Mouse (Mus musculus) lung, embryonic 16.5 days (tissue): ENCODE measurements around the gene Cd300lb. TPM values are rescaled to one million over a fixed set of nuclear protein-coding genes. Genes with fewer than 3 reads are reported as not detected.

Source experiments
- ATAC-seq: fragments of 200-750 bp; cut with Nextera tagmentation; 2 replicates; pipeline ENCODE4 v1.8.0; 2017; ENCODE audit warnings: low read depth, mild to moderate bottlenecking, moderate library complexity
- H3K27ac ChIP-seq: fragments of 300-500 bp; sonication (generic); 2 replicates; pipeline ENCODE4 v1.5.1; 2014; ENCODE audit warnings: mild to moderate bottlenecking, control low read depth, low read length
- H3K27me3 ChIP-seq: fragments of 300-500 bp; sonication (generic); 2 replicates; pipeline ENCODE4 v1.6.1; 2014; ENCODE audit warnings: low read depth, low read length, mixed read lengths; ENCODE audit not compliant: control insufficient read depth, insufficient read depth
- H3K36me3 ChIP-seq: fragments of 300-500 bp; sonication (generic); 2 replicates; pipeline ENCODE4 v1.6.1; 2014; ENCODE audit warnings: low read length; ENCODE audit not compliant: control insufficient read depth, insufficient read depth
- H3K4me1 ChIP-seq: fragments of 300-500 bp; sonication (generic); replicated peaks from 2 replicates; pipeline ENCODE4 v1.6.1; 2014; ENCODE audit warnings: low read length, mixed read lengths; ENCODE audit not compliant: control insufficient read depth, insufficient read depth
- H3K4me2 ChIP-seq: fragments of 300-500 bp; sonication (generic); 2 replicates; pipeline ENCODE4 v1.6.1; 2014; ENCODE audit warnings: low read depth, low read length, control low read depth
- H3K4me3 ChIP-seq: fragments of 300-500 bp; sonication (generic); 2 replicates; pipeline ENCODE4 v1.5.1; 2014; ENCODE audit warnings: mild to moderate bottlenecking, low read length, control low read depth
- H3K9ac ChIP-seq: fragments of 300-500 bp; sonication (generic); 2 replicates; pipeline ENCODE4 v1.6.1; 2014; ENCODE audit warnings: low read length, control low read depth
- H3K9me3 ChIP-seq: fragments of 300-500 bp; sonication (generic); 2 replicates; pipeline ENCODE4 v1.6.1; 2016; ENCODE audit warnings: low read length; ENCODE audit not compliant: control insufficient read depth
- WGBS: fragments of 180-500 bp; shearing (Covaris S2); extraction: QIAGEN DNeasy Blood & Tissue Kit; methylation state at CpG from one replicate; pipeline ENCODE4 v1.1.7; 2014; 5-methylcytosine and 5-hydroxymethylcytosine counted together
- polyA plus RNA-seq: library from polyadenylated mRNA; unstranded; fragments of >200 nt; fragmentation: Nextera tagmentation; extraction: Ambion mirVana; gene quantifications from 2 replicates; pipeline ENCODE4 v1.2.1, GENCODE M21; 2015

Gene Cd300lb
- polyA plus RNA-seq: 0.47 and 0.53 TPM in 2 replicates

- ATAC-seq: no peak
- Histone ChIP-seq H3K4me3 (no peak within 1 kb of the TSS), H3K9me3 (no peaks in the 10 kb centered on the region), H3K4me2 (no peak within 1 kb of the TSS), H3K27me3 (no peaks in the 10 kb centered on the region), H3K9ac (no peak within 1 kb of the TSS), H3K27ac (no peak within 1 kb of the TSS), H3K4me1 (no peaks in the 10 kb centered on the region), H3K36me3 (no peaks in the 10 kb centered on the region)
- 45% methylated on average over 6 of the region's 6 CpGs for WGBS
These were observed at the start of gene Cd300lb for GRCm38 (mm10) chr11:114934144-114934543. Cd300lb (minus strand) TSS chr11:114934386.

DNA sequence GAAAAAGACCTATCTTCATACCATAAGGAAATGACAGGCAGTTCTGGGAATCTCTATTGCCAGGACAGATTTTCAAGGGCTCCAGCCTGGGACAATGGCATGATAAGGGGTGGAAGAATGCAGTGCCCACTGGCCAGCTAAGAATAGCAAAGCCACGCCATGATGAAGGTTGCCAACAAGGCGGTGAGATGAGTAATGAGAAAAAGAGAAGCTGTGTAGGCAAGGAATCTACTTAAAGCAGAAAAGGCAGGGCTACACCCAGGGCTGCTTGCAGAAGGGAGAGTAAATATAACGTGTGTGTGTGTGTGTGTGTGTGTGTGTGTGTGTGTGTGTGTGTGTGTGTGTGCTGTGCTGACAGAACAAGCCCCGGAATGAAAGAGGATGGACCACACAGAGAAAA, 47.7 kb upstream of the Cd300lb start:
- Histone ChIP-seq H3K4me1 (no peaks in the 10 kb centered on the region), H3K36me3 (no peaks in the 10 kb centered on the region), H3K27me3 (no peaks in the 10 kb centered on the region), H3K4me2 (no peak overlapping the region), H3K27ac (no peak overlapping the region), H3K4me3 (no peak overlapping the region), H3K9ac (no peak overlapping the region), H3K9me3 (peaks cover 3% of the 10 kb centered on the region; the same call in 1 of the 2 replicates)
- ATAC-seq: no peak
- WGBS: 57% methylated on average over 4 of the region's 4 CpGs

- no peak overlapping the region for H3K27ac ChIP-seq
- no peak overlapping the region for H3K4me3 ChIP-seq
- H3K27me3 ChIP-seq: no peaks in the 10 kb centered on the region
- no peak overlapping the region for H3K9ac ChIP-seq
- H3K9me3 ChIP-seq: peaks cover 9% of the 10 kb centered on the region
- H3K36me3 ChIP-seq: no peaks in the 10 kb centered on the region
- ATAC-seq: no peak
- no peaks in the 10 kb centered on the region for H3K4me1 ChIP-seq
- WGBS: 77% methylated on average over 10 of the region's 10 CpGs
- no peak overlapping the region for H3K4me2 ChIP-seq
These were observed 38.5 kb upstream of the Cd300lb start for GRCm38 (mm10) chr11:114972726-114973125.

DNA sequence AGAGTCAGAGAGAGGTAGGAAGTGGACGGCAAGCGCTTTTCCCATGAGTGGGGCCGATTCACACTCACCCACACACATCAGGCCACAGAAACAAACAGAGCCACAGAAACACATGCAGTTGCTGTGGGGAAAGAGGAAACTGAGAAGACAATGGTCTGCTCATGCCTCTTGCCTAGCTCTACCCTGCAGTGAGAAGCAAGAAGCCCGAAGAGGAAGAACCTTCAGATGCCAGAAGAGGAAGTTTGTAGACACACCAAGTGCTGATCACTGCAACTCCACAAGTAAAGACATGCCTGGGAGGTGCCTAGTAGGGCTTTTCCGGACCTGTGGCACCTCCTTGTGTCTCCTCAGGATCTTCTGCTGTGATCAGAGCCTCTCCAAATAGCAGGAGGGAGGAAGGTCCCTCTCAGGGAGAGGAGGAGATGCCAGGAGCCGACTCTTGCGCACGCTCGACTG, 34.6 kb upstream of the Cd300lb start, which contains the start of gene Cd300c:
TSS of gene Cd300c (minus strand) at position 406 of the 456 bp plus-strand sequence.
- no peak for ATAC-seq
- WGBS: 78% methylated on average over 9 of the region's 9 CpGs

GRCm38 (mm10) chr11:114965182-114965828, 31.1 kb upstream of the Cd300lb start:
- ATAC-seq: no peak
- no peaks in the 10 kb centered on the region for H3K9me3 ChIP-seq
- WGBS: 31% methylated on average over 3 of the region's 3 CpGs

More for the DNA sequence above, 34.6 kb upstream of the Cd300lb start, which contains the start of gene Cd300c:
- Histone ChIP-seq H3K9me3 (peaks cover 4% of the 10 kb centered on the region), H3K4me1 (no peaks in the 10 kb centered on the region), H3K36me3 (no peaks in the 10 kb centered on the region), H3K4me2 (no peak within 1 kb of the TSS), H3K27me3 (no peaks in the 10 kb centered on the region), H3K4me3 (no peak within 1 kb of the TSS), H3K27ac (no peak within 1 kb of the TSS), H3K9ac (no peak within 1 kb of the TSS)

DNA sequence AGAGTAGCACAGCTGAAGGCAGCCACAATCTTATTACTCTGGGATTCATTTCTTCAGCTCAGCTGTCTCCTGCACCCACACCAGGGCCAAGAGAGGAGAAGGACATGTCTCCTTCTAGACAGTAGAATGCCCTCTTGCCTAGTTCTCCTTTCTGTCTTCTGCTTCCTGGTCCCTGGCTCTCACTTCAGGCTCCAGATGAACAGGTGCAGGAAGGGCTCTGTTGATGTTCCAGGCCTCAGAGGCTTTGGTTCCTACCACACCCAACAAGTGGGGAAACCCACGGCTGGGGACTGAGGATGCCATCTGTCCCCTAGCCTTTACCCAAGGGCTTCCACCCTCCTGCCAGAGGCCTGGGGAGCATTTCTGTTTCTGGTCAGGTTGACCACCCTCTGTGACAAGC, 26.2 kb upstream of the Cd300lb start:
- no peak overlapping the region for H3K4me2 ChIP-seq
- no peaks in the 10 kb centered on the region for H3K4me1 ChIP-seq
- no peak overlapping the region for H3K9ac ChIP-seq
- H3K27me3 ChIP-seq: no peaks in the 10 kb centered on the region
- H3K9me3 ChIP-seq: no peaks in the 10 kb centered on the region
- no peak for ATAC-seq
- H3K27ac ChIP-seq: no peak overlapping the region
- no peaks in the 10 kb centered on the region for H3K36me3 ChIP-seq
- WGBS: 48% methylated on average over 1 of the region's 1 CpGs
- H3K4me3 ChIP-seq: no peak overlapping the region

More at GRCm38 (mm10) chr11:114965182-114965828, 31.1 kb upstream of the Cd300lb start:
- H3K27ac ChIP-seq: no peak overlapping the region
- no peaks in the 10 kb centered on the region for H3K27me3 ChIP-seq
- no peak overlapping the region for H3K4me2 ChIP-seq
- no peak overlapping the region for H3K4me3 ChIP-seq
- no peaks in the 10 kb centered on the region for H3K4me1 ChIP-seq
- no peaks in the 10 kb centered on the region for H3K36me3 ChIP-seq
- H3K9ac ChIP-seq: no peak overlapping the region

- H3K27ac ChIP-seq: no peak overlapping the region
- ATAC-seq: no peak
These were observed 595 bp downstream of the Cd300lb start for GRCm38 (mm10) chr11:114933591-114933990.

GRCm38 (mm10) chr11:114931041-114931440, 3.1 kb downstream of the Cd300lb start:
- H3K9me3 ChIP-seq: no peaks in the 10 kb centered on the region
- H3K27me3 ChIP-seq: no peaks in the 10 kb centered on the region
- 69% methylated on average over 5 of the region's 5 CpGs for WGBS
- no peak overlapping the region for H3K4me3 ChIP-seq
- H3K4me1 ChIP-seq: no peaks in the 10 kb centered on the region
- H3K27ac ChIP-seq: no peak overlapping the region
- no peaks in the 10 kb centered on the region for H3K36me3 ChIP-seq
- H3K9ac ChIP-seq: no peak overlapping the region
- no peak overlapping the region for H3K4me2 ChIP-seq
- no peak for ATAC-seq

More at GRCm38 (mm10) chr11:114933591-114933990, 595 bp downstream of the Cd300lb start:
- H3K4me1 ChIP-seq: no peaks in the 10 kb centered on the region
- no peak overlapping the region for H3K9ac ChIP-seq
- no peaks in the 10 kb centered on the region for H3K27me3 ChIP-seq
- 67% methylated on average over 4 of the region's 4 CpGs for WGBS
- no peaks in the 10 kb centered on the region for H3K9me3 ChIP-seq
- H3K4me3 ChIP-seq: no peak overlapping the region
- no peak overlapping the region for H3K4me2 ChIP-seq
- H3K36me3 ChIP-seq: no peaks in the 10 kb centered on the region

- no peaks in the 10 kb centered on the region for H3K27me3 ChIP-seq
- H3K4me1 ChIP-seq: no peaks in the 10 kb centered on the region
- no peak overlapping the region for H3K9ac ChIP-seq
- no peaks in the 10 kb centered on the region for H3K36me3 ChIP-seq
- no peaks in the 10 kb centered on the region for H3K9me3 ChIP-seq
- WGBS: 86% methylated on average over 2 of the region's 2 CpGs
- no peak overlapping the region for H3K4me2 ChIP-seq
- no peak for ATAC-seq
- H3K27ac ChIP-seq: no peak overlapping the region
- H3K4me3 ChIP-seq: no peak overlapping the region
These were observed 4.6 kb downstream of the Cd300lb start for GRCm38 (mm10) chr11:114929581-114929980.
